Mouse (Mus musculus): ENCODE results near the gene Mcu. TPM values are rescaled to one million over a fixed set of nuclear protein-coding genes. Genes with fewer than 3 reads are reported as not detected.

Mcu gene
- 46.0 and 65.1 TPM in 2 replicates for polyA plus RNA-seq (2012; rRNA removed)

GRCm38 (mm10) chr10:59616522-59616921 lies at the start of gene Mcu:
TSS of gene Mcu (minus strand) at chr10:59616692.

GRCm38 (mm10) chr10:59615981-59616520 lies 441 bp downstream of the Mcu start, which contains the start of gene Gm10322:
TSS of gene Gm10322 (plus strand) at chr10:59616063.

GRCm38 (mm10) chr10:59441735-59442134 lies 174.8 kb downstream of the Mcu start, which contains the start of gene Oit3:
TSS of gene Oit3 (minus strand) at chr10:59441778.

GRCm38 (mm10) chr10:59402899-59403792 lies 213.3 kb downstream of the Mcu start, which contains the start of gene Pla2g12b:
TSS of gene Pla2g12b (plus strand) at chr10:59403660.

Other genes with a start within 250 kb of the Mcu start
- gene Gm10273, start 221.1 kb downstream of the Mcu start, polyA plus RNA-seq (2012; rRNA removed), result 3.4 and 4.5 TPM in 2 replicates
- 1.7 and 2.5 TPM in 2 replicates for gene Pla2g12b, start 213.0 kb downstream of the Mcu start, polyA plus RNA-seq (2012; rRNA removed)
- 0.09 and 0.70 TPM in 2 replicates for gene Oit3, start 174.9 kb downstream of the Mcu start, polyA plus RNA-seq (2012; rRNA removed)
- 0.72 TPM in 1 of 2 replicates, not detected in the other for gene Gm10322, start 629 bp downstream of the Mcu start, polyA plus RNA-seq (2012; rRNA removed)
- gene Micu1, start 85.8 kb upstream of the Mcu start, polyA plus RNA-seq (2012; rRNA removed), result 73.0 and 76.4 TPM in 2 replicates